8 mouse cellular contexts compared by ENCODE assay signal in genomic region chr15:82337875-82338274, GRCm38 (mm10). TPM values are rescaled to one million over a fixed set of nuclear protein-coding genes. Genes with fewer than 3 reads are reported as not detected.
DNase-seq lines count a peak whose midpoint lies in the region; ATAC-seq and TF ChIP-seq lines count a peak whose summit lies in the region.

No protein-coding gene starts in this region.

- no peak for DNase-seq in heart, adult 2 months
- no peak for DNase-seq in heart, adult 9 months (ENCODE audit: low spot score in 2 of 2)
- peak; percentile 66 for DNase-seq in G1E (ENCODE audit: low spot score)
- DNase-seq in hindbrain, embryonic 10.5 days (ENCODE audit: low spot score), result no peak
- DNase-seq in frontal cortex, postnatal 14 days (ENCODE audit: low spot score in 2 of 2), result no peak
- no peak for DNase-seq in gastrocnemius, postnatal 4 days (ENCODE audit: low spot score in 2 of 2)
- no peak for DNase-seq in right cerebral cortex, postnatal 4 days

- H3K9ac ChIP-seq in heart, adult 2 months (ENCODE audit: low read depth, low read length), result peak overlapping the region; percentile 56; the same call in 1 of the 2 replicates

- TF ChIP-seq POLR2A in heart, adult 2 months (IDR thresholded peaks at IDR 0.05; ENCODE audit: insufficient read depth, low read depth, low read length), result no peak

- TF ChIP-seq EP300 in heart, adult 2 months (IDR thresholded peaks at IDR 0.05; ENCODE audit: insufficient read depth, low read depth, low read length), result no peak

- H3K4me1 ChIP-seq in heart, adult 2 months (ENCODE audit: control insufficient read depth, insufficient read depth, low read length), result peaks cover 7% of the 10 kb centered on the region
- H3K4me1 ChIP-seq in G1E (ENCODE audit: insufficient read depth, low read depth, low read length), result peaks cover 76% of the 10 kb centered on the region
- peaks cover 57% of the 10 kb centered on the region for H3K4me1 ChIP-seq in hindbrain, embryonic 10.5 days (replicated peaks)

- ATAC-seq in G1E (ENCODE audit: extremely low read depth, insufficient number of reproducible peaks, low FRiP score, poor library complexity, severe bottlenecking), result no peak
- peak; percentile 15 for ATAC-seq in megakaryocyte progenitor cell, adult 5-6 weeks (replicated peaks; ENCODE audit: poor library complexity)

- H3K27ac ChIP-seq in heart, adult 2 months, result peak overlapping the region; percentile 81
- peak overlapping the region; percentile 90 for H3K27ac ChIP-seq in hindbrain, embryonic 10.5 days

- peak overlapping the region; percentile 72 for H3K4me3 ChIP-seq in heart, adult 2 months
- H3K4me3 ChIP-seq in G1E (ENCODE audit: low read depth, low read length), result peak overlapping the region; percentile 71
- H3K4me3 ChIP-seq in hindbrain, embryonic 10.5 days, result peak overlapping the region; percentile 60

- H3K79me2 ChIP-seq in heart, adult 2 months (replicated peaks; ENCODE audit: control insufficient read depth, insufficient read depth, low read length), result no peaks in the 10 kb centered on the region

- H3K36me3 ChIP-seq in heart, adult 2 months (ENCODE audit: control insufficient read depth, insufficient read depth, low read length), result no peaks in the 10 kb centered on the region
- H3K36me3 ChIP-seq in G1E (replicated peaks), result peaks cover 55% of the 10 kb centered on the region
- peaks cover 23% of the 10 kb centered on the region for H3K36me3 ChIP-seq in hindbrain, embryonic 10.5 days

- intact Hi-C loops in heart, adult 2 months (cut with DNase I), result loop anchor here (5.0 kb wide), 1 partner anchor 71 kb away; no protein-coding TSS in a partner anchor

- WGBS in heart, adult 2 months, result 18% methylated on average over 4 of the region's 4 CpGs
- WGBS in hindbrain, embryonic 10.5 days, result 61% methylated on average over 4 of the region's 4 CpGs

- H3K9me3 ChIP-seq in G1E (replicated peaks), result no peaks in the 10 kb centered on the region
- H3K9me3 ChIP-seq in hindbrain, embryonic 10.5 days, result no peaks in the 10 kb centered on the region

- no peaks in the 10 kb centered on the region for H3K27me3 ChIP-seq in heart, adult 2 months (ENCODE audit: control insufficient read depth, insufficient read depth, low read length)
- no peaks in the 10 kb centered on the region for H3K27me3 ChIP-seq in G1E (ENCODE audit: insufficient read depth, low read length)
- H3K27me3 ChIP-seq in hindbrain, embryonic 10.5 days (ENCODE audit: insufficient read depth, poor library complexity, severe bottlenecking), result peaks cover 32% of the 10 kb centered on the region

- no peak for TF ChIP-seq CTCF in heart, adult 2 months (IDR thresholded peaks at IDR 0.05)
- TF ChIP-seq CTCF in G1E (IDR thresholded peaks at IDR 0.05; ENCODE audit: low read depth, low read length), result no peak

RNA-seq across cellular contexts. Expression of gene Naga, which starts 0.8 kb away (rescaled TPM):
- 10 to 100 TPM; 22.6 to 27.0 TPM for total RNA-seq in heart, adult 2 months (2021)
- 48.3 and 54.3 TPM in 2 replicates for polyA plus RNA-seq in heart, adult 2 months (2012; rRNA removed)
- total RNA-seq in G1E (2014; fragmentation: Nextera tagmentation) (190 and 198 TPM in 2 replicates), G1E (2017) (200 and 229 TPM in 2 replicates)
- polyA plus RNA-seq in G1E (2012), result 274 and 333 TPM in 2 replicates
- 20.9 and 24.9 TPM in 2 replicates for polyA plus RNA-seq in hindbrain, embryonic 10.5 days (2016; fragmentation: Nextera tagmentation; extraction: Ambion mirVana)
- total RNA-seq in megakaryocyte progenitor cell, adult 5-6 weeks (2015), result 39.9 and 43.8 TPM in 2 replicates
- total RNA-seq in megakaryocyte progenitor cell, adult 5-6 weeks (2017), result 37.1 and 37.3 TPM in 2 replicates
- total RNA-seq in gastrocnemius, postnatal 4 days (2021), result 10 to 100 TPM; 42.0 to 44.4 TPM

RNA-seq across cellular contexts. Expression of gene Pheta2, which starts 0.9 kb away (rescaled TPM):
- total RNA-seq in heart, adult 2 months (2021), result 1 to 10 TPM in 1 of 2 experiments, under 1 TPM in 1; 0.70 to 1.2 TPM
- 0.76 and 1.3 TPM in 2 replicates for polyA plus RNA-seq in heart, adult 2 months (2012; rRNA removed)
- total RNA-seq in G1E (2014; fragmentation: Nextera tagmentation) (50.8 and 67.8 TPM in 2 replicates), G1E (2017) (37.9 and 42.2 TPM in 2 replicates)
- polyA plus RNA-seq in G1E (2012), result 12.5 and 18.8 TPM in 2 replicates
- polyA plus RNA-seq in hindbrain, embryonic 10.5 days (2016; fragmentation: Nextera tagmentation; extraction: Ambion mirVana), result 4.8 TPM in 2 replicates
- 2.0 and 3.5 TPM in 2 replicates for total RNA-seq in megakaryocyte progenitor cell, adult 5-6 weeks (2015)
- total RNA-seq in megakaryocyte progenitor cell, adult 5-6 weeks (2017), result 5.2 and 7.4 TPM in 2 replicates
- total RNA-seq in gastrocnemius, postnatal 4 days (2021), result 10 to 100 TPM in 1 of 2 experiments, 1 to 10 TPM in 1; 8.7 to 10.9 TPM

RNA-seq across cellular contexts. Expression of gene Smdt1, which starts 0.9 kb away (rescaled TPM):
- 100 to 1,000 TPM; 183 to 202 TPM for total RNA-seq in heart, adult 2 months (2021)
- 231 and 248 TPM in 2 replicates for polyA plus RNA-seq in heart, adult 2 months (2012; rRNA removed)
- total RNA-seq in G1E (2014; fragmentation: Nextera tagmentation) (68.2 and 118 TPM in 2 replicates), G1E (2017) (115 and 129 TPM in 2 replicates)
- 116 and 137 TPM in 2 replicates for polyA plus RNA-seq in G1E (2012)
- polyA plus RNA-seq in hindbrain, embryonic 10.5 days (2016; fragmentation: Nextera tagmentation; extraction: Ambion mirVana), result 269 and 314 TPM in 2 replicates
- 155 and 168 TPM in 2 replicates for total RNA-seq in megakaryocyte progenitor cell, adult 5-6 weeks (2015)
- total RNA-seq in megakaryocyte progenitor cell, adult 5-6 weeks (2017), result 94.0 and 121 TPM in 2 replicates
- total RNA-seq in gastrocnemius, postnatal 4 days (2021), result 100 to 1,000 TPM; 135 to 144 TPM

RNA-seq across cellular contexts. Expression of gene Ndufa6, which starts 16.2 kb away (rescaled TPM):
- 100 to 1,000 TPM; 659 to 775 TPM for total RNA-seq in heart, adult 2 months (2021)
- polyA plus RNA-seq in heart, adult 2 months (2012; rRNA removed), result 609 and 726 TPM in 2 replicates
- total RNA-seq in G1E (2014; fragmentation: Nextera tagmentation) (117 and 124 TPM in 2 replicates), G1E (2017) (344 and 364 TPM in 2 replicates)
- 215 and 331 TPM in 2 replicates for polyA plus RNA-seq in G1E (2012)
- 267 and 273 TPM in 2 replicates for polyA plus RNA-seq in hindbrain, embryonic 10.5 days (2016; fragmentation: Nextera tagmentation; extraction: Ambion mirVana)
- 244 and 269 TPM in 2 replicates for total RNA-seq in megakaryocyte progenitor cell, adult 5-6 weeks (2015)
- total RNA-seq in megakaryocyte progenitor cell, adult 5-6 weeks (2017), result 136 and 168 TPM in 2 replicates
- 100 to 1,000 TPM; 306 to 308 TPM for total RNA-seq in gastrocnemius, postnatal 4 days (2021)

RNA-seq across cellular contexts. Expression of gene Wbp2nl, which starts 39.1 kb away (rescaled TPM):
- not detected for total RNA-seq in heart, adult 2 months (2021)
- polyA plus RNA-seq in heart, adult 2 months (2012; rRNA removed), result not detected in 2 replicates
- total RNA-seq in G1E (2014; fragmentation: Nextera tagmentation), result not detected in 2 replicates
- 0.11 TPM in 1 of 2 replicates, not detected in the other for total RNA-seq in G1E (2017)
- not detected in 2 replicates for polyA plus RNA-seq in G1E (2012)
- polyA plus RNA-seq in hindbrain, embryonic 10.5 days (2016; fragmentation: Nextera tagmentation; extraction: Ambion mirVana), result 0.19 TPM in 1 of 2 replicates, not detected in the other
- 0.17 TPM in 1 of 2 replicates, not detected in the other for total RNA-seq in megakaryocyte progenitor cell, adult 5-6 weeks (2015)
- not detected in 2 replicates for total RNA-seq in megakaryocyte progenitor cell, adult 5-6 weeks (2017)
- total RNA-seq in gastrocnemius, postnatal 4 days (2021), result not detected

Comparison
In these comparisons a context has a peak if more than half of its experiments do, and no peak if none do; other contexts are left out.
1. RNA of gene Naga, which starts 0.8 kb away (total RNA-seq): 190 to 229 TPM in G1E; 42.0 to 44.4 TPM in gastrocnemius, postnatal 4 days, 37.1 to 43.8 TPM in megakaryocyte progenitor cell, adult 5-6 weeks and 22.6 to 27.0 TPM in heart, adult 2 months; every median in the first group is over 4 times any median in the second.
2. Peak in every context shown above with its lines, with median percentiles within 50 percentile points of each other: H3K4me3 ChIP-seq.